Mouse (Mus musculus) spleen, embryonic (tissue): Measurements from ENCODE around the gene Hoxd8.

Source experiments
- CTCF ChIA-PET: fragments of 350-600 bp; sonication (Branson Sonifier 250); formaldehyde crosslinking; loops from one replicate; lab custom pipeline; 2022; lab: Charles Lee

Gene Hoxd8

DNA sequence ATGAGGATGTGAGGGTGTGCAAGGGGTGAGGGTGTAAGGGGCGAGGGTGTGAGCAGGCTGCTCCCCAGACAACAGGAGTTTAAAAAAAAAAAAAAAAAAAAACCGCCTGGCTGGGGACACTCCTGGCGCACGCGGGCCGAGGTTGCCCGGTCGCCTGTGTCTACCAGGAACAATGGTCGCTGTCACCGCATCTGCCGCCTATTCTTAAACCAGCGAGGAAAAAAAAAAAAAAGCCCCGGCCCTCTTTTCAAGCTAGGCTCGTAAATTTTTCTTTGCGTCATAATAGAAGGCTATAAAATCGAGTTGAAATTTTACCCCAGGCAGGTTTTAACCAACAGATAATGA, 28.9 kb downstream of the Hoxd8 start:
- CTCF ChIA-PET: no interaction called here

DNA sequence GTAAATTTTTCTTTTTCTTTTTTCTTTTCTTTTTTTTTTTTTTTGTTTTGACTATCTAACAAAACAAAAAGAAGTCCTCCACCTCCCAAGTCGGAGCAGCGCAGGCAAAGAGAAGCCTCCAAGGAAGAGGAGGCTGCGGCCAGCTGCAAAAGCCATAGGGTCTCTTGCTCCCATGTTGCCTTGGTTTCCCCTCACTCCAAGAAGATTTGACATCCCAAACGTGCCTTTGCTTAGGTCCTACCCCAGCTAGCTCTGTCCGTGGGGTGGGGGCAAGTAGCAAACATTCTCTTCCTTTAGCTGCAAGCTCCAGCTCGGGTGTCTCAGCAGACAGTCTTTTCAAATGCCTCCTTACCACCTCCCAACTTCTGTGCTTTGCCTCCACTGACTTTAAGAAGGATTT, 29.4 kb downstream of the Hoxd8 start:
- CTCF ChIA-PET: no interaction called here

DNA sequence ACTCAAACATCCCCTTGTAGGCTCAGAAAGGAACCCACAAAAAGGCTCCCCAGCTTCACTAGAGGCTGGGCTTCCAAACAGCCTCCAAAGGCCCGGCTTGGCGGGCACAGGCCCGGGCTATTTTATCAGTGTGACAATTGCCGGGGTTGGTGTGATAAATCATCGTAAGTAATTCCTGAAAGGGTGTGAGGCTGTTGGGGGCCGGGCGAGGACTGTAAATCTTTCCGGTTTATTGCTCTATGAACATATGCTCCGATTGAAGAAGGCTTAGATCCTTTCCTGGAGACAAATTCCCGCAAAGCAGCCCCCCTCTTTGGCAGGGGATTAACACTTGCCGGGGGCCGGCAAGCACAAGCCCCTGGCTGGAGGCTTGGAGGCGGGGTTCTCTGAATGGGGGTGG, 30.0 kb downstream of the Hoxd8 start:
- CTCF ChIA-PET: no interaction called here

DNA sequence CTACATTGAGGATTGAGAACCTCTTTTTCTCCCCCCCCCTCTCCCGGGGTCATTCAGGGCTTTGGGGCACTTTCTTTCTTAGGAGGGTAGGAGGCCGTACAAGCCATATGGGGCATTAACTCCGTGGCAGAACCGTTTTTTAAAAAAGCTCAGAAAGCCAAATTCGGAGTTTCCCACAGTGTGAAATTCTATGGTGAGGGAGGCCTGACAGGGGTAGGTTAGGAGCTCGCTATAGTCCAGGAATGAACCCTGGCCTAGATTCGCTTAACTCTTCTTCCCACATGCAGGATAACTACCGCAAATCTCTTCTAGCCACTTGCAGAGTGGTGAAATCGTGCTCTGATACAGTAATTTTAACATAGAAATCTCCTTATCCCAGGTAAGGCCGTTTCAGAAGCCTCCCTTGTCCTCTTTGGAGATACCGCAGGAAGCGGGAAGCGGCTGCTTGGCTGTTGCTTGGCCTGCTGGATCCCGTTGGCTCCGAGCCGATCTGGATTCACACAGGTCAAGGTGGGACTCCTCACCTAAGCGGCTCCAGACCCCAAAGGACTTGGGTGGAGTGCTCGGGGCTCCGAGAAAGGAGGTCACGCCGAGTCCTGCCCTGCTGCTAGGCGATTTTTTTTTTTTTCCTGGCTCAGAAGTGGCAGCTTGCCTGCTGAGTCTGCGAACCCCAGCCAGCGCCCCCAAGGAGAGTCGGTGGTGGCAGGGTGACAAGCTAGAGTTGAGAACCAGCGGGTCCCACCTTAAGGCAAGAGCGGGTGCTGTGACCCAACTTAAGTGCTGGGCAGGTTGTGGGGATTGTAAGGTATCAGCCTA, 30.8 kb downstream of the Hoxd8 start:
- CTCF ChIA-PET: no interaction called here

DNA sequence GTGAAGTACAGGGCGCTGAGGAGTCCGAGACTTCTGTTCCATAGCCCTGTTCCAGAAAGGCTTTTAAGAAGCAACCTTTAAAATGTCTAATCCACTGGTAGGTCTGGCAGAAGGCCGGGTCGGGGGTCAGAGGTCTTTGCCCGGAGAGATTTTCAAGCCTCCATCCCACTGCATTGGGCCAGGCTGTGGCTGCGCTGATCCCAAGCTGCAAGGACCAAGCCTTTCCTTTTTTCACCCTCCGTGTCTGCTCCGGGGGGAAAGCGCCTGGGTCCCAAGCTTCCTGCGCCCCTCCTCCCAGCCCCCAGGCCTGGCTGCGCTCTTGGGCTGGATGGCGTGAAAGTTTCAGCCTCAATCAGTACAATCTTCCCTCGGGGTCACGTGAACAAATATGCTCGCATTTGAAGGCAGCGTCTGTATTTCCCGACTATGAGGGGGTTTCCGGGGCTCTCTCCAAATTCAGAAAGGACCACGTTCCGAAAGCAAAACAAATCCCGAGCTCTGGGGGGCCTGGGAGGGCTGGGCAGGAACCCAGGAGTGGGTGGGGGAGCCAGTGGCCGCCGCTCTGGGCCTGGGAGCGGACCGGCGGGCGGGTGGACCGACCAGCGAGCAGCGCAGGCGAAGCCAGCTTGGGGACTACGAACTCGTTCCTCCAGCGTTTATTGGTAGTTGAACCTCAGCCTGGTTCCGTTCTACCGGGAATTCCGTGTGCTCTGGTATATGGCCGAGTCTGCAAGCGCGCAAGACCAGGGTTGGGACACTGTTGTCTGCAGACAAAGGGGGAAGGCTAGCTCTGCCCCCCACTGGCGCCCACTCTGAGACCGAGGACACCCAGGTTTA, 31.7 kb downstream of the Hoxd8 start:
- CTCF ChIA-PET: no interaction called here

DNA sequence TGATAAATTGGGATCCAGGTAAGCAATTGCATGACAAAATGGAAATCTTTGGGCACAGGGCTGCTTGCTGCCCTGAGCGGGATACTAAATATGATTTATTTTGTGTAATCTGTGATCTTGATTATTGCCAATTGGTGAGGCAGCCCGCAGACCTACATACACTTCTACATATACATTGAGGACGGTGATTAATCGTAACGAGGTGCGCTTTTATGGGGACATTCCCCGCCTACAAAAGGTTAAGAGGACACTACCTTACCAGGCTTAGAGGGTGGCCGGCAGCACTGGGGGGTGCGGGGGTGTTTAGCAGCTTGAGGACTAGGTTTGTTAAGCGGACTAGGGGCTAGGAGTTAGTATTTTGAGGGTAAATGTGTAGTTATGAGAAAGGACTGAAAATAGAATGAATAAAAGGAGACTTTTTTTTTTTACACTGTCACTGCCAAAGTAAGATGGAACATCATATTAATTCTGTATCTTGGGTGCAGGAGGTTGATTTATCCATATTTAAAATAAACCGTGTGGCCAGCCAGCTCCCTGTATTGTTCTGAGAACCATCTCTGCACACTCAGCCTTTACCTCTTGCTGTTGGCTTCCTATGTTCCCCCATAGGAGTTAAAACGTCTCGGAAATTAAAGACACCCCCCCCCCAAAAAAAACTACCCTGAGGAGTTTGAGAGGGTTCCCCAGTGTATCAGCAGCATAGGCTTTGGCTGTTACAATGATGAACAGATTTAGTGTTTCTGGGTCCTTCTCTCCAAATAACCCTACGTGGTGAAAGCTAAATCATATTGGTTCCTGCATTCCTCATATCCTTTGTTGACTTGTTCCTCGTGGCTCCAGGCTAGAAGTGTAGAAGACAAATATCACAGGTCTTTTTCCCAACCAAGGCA, 32.5 kb downstream of the Hoxd8 start:
- CTCF ChIA-PET: no interaction called here

DNA sequence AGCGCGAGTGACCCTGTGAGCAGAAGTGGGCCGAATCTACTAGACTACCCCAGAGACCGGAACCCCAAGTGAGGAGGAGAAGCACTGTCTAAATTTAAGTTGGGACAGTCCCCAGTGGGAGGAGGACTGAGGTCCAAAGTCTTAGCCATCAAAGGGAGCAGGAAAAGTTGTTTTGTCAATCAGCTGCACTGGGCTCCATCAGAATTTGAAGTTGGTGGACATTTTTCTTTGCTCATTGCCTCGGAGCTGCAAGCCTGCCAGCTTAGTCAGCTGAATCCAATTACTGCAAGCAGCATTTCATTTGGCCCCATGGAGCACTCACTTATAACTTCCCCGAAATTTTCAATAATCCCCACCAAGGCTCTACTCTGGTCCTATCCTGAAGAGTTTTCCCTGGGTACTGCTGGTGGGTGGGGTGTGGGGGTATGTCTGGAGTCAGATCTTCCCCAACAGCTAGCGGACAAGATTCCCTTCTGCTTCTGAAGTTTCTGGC, 33.2 kb downstream of the Hoxd8 start:
- CTCF ChIA-PET: no interaction called here

DNA sequence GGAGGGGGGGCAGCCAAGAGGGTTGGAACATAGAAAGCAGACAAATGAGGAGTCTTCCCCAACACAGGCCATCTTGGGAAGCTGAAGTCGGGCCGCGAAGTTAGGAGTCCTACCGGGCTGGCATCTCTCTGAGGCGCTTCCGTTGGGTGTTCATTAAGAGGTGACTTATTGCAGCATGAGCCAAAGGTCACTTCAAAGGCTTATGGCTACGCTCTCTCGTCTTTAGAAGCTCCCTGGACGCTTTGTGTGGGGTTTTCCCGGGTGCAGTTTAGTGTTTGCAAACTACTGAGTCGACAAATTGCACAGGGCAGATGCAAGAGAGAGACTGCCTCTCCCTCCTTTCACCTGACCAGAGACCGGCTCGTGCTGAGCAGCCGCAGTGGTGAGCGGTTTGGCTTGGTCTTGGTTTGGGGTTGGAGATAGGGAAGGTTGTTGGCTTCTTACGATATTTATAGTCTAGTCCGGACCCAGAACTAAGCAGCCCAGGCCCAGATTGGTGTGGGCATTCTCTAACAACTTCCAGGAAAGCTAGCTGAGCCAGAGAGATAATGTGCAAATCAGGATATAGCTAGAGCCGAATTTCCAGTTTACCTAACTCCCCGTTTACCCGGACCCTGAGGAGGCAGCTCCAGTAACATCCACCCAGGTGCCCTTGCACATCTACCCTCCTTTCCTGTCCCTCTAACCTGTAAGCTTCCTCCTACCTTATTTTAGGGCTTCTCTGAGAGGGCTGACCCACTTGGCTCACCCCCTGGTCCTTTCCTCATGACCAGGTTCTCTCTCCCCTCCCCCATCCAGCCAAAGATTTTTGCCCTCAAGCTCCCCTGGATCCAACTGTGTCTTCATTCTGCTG, 34.4 kb downstream of the Hoxd8 start:
- CTCF ChIA-PET: no interaction called here

DNA sequence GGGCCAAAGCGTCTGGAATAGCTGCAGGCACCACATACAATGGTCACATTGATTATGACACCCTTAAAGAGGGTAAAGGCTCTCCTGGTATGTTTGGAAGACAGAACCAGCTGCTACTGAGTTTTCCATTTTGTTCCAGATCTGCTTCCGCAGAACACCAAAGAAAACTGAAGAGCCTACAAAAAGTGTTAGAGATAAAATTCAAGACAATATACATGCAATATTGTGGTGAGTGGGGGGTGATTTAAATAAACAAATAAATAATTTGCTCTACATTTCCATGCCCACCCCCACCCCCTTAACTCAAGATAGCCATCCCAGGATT, 35.0 kb downstream of the Hoxd8 start:
- CTCF ChIA-PET: no interaction called here

DNA sequence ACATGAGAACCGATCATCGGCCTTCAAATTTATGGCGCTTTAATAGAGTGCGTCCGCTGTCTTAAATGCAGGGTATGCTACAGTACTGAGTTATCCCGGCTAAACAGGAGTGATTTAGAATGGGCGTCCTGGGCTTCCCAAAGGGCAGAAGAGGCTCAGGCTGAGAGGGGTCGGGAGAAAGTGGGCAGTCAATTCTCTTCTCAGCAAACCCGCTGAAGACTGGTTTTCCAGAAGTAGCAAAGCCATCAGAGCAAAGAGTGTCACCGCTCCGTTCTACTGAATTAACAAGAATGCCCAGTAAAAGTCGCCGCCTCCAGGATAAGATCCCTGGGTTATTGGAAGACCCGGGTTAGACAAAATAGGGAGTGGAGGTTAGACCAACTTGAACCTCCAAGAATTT, 35.5 kb downstream of the Hoxd8 start:
- CTCF ChIA-PET: no interaction called here

DNA sequence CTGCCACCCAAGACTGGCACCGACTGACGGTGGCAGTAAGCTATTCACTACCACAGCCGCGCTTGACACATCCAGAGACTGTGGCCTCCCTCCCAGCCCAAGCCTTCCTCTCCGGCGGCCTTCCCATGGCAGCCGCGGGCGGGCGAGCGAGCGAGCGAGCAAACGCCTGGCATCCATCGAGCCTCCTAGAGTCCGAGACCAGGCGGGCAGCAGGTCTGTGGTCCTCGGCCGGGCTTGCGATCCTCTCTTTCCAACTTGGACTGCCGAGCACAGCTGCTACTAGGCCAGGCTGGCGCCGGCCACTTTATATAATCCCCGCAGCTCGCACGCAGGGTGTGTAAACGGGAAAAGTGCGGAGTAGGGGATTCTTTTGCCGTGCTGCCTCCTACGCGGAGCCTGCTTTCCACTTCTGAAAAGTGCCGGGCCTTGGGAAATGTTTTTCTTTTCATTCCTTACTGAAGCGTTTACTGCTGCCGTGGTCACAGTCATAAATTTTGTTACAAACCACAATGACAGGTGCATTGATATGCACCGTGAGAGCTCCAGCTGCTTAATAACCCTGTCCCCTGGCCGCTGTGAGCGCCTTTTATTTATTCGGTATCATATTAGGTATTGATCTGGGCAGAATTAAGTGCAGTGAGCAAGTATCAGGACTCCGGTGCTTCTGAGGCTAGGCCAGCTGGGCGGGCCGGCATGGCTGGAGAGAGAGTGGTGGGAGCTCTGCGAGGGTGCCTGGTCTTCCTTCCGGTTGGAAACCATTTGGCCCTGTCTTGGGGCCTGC, 36.1 kb downstream of the Hoxd8 start:
- CTCF ChIA-PET: no interaction called here

DNA sequence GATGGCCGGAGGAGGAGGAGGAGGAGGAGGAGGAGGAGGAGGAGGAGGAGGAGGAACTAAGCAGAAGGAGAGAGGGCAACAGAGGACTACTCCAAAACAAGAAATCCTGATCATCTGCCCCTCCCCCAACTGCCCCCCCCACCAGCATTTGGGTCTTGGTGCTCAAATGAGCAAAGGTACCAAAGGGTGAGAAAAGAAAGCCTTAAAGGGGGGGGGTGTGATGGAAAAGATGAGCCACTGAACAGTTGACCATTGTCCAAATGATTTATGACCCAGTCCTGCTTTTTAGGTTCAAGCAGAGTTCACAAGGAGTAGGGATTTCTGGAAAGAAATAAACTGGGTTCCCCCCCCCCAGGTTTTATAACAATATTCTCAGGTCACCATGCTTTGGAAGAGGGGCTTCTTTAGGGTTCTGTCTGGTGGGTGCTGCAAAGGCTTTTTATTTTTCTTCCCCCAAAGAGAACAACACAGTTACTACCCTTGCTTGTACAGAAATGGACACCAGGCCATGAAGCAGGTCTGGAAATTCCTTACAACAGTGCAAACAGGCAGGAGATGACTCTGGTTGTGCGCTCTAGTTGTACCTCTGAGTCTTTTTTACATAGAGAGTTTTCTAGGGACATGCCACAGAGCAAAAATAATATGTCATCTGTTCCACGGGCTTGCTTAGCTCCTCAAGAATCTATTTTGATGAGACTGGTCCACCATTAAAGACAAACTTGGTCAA, 37.0 kb downstream of the Hoxd8 start:
- CTCF ChIA-PET: no interaction called here

DNA sequence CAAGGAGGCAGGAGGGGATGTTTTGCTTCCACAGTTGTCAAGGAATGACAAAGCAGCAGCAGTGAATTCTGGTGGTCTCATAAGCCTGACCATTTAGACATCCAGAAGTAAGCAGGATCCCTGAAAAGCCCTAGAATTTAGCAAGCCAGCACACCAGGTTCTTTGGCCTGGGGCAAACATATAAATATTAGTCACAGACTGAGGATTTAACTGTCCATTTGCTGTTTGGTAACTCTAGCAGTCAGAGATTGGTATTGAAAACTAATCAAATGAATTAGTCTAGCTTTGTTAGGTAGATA, 37.5 kb downstream of the Hoxd8 start:
- CTCF ChIA-PET: no interaction called here

DNA sequence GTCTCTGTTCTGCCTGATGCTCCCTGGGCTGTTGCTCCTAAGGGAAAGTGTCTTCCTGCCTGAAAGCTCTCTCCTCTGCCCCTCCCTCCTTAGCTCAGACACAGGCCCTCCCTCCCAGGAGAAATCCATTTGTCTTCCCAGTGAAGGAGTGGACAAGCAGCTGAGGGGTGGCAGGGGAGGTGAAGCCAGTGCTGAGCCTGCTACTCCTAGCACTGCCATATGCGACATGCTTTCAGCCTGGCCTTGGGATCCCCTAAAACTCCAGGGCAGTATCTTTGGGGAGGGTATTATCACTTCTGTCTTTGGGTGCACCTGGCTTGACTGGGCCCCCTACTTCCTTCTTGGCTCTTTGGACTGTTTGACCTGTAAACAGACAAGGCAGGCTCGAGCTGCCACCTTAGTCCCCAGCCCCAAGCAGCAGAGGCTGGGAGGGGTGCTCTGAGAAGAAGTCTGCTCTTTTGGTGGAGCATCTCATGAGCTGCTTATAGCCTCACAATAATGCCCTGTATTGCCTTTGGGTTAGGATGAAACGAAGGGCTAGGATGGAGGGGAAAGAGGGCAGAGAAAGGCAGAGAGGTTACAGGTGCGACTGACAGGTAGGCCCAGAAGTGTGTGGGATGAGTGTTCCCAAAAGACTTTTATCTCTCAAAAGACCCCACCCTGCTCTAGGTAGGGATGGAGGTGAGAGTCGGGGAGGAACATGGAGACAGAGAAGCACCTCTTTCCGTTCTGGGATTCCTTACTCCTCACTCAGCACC, 41.3 kb downstream of the Hoxd8 start:
- CTCF ChIA-PET: interaction anchor here (0.6 kb wide), 1 partner anchor 55 kb away, joined by 3 read pairs; no protein-coding TSS in a partner anchor

DNA sequence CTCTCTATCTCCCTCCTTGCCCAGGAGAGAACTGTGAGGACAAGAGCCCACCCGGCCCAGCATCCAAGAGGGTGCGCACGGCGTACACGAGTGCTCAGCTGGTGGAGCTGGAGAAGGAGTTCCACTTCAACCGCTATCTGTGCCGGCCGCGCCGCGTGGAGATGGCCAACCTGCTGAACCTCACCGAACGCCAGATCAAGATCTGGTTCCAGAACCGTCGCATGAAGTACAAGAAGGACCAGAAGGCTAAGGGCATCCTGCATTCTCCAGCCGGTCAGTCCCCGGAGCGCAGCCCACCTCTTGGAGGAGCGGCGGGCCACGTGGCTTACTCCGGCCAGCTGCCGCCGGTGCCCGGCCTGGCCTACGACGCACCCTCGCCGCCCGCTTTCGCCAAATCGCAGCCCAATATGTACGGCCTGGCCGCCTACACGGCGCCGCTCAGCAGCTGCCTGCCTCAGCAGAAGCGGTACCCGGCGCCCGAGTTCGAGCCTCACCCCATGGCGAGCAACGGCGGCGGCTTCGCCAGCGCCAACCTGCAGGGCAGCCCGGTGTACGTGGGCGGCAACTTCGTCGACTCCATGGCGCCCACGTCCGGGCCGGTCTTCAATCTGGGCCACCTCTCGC, 42.0 kb downstream of the Hoxd8 start:
- CTCF ChIA-PET: no interaction called here

DNA sequence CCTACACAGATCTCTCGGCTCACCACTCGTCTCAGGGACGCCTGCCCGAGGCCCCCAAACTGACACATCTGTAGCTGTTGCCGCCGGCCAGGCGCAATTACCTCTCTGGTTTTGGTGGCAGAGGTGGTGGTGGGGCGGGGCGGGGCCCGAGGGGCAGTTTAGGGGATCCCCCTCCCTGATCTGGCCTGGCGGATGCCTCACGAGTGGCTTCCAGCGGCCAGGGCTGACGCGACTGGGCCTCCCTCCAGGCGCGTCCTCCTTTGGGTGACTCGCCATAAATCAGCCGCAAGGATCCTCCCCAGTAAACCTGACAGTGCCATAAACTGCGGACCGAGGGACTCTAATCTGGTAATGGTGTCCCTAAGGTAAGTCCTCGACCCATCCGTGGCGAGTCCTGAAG, 42.6 kb downstream of the Hoxd8 start:
- CTCF ChIA-PET: no interaction called here

DNA sequence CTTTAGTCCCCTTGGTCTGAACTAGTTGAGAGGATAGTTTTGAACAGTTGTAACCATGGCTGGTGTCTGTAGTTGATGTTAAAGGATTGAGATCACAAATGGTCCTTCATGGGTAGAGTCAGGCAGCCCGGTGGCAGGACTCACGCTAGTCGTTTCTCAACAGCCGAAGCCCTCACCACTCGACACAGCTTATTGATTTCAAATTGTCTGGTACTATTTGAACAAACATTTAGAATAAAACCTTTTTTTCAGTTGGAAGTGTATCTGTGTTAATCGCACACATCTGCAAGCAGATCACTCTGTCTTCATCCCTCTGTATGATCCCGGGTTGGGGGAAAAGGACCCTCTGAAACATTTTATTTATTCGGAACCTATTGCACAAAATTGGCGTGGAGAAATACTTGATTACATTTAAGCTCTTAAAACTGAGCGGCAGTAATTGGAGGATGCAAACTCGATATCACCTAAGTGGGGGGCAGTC, 43.3 kb downstream of the Hoxd8 start:
- CTCF ChIA-PET: no interaction called here

DNA sequence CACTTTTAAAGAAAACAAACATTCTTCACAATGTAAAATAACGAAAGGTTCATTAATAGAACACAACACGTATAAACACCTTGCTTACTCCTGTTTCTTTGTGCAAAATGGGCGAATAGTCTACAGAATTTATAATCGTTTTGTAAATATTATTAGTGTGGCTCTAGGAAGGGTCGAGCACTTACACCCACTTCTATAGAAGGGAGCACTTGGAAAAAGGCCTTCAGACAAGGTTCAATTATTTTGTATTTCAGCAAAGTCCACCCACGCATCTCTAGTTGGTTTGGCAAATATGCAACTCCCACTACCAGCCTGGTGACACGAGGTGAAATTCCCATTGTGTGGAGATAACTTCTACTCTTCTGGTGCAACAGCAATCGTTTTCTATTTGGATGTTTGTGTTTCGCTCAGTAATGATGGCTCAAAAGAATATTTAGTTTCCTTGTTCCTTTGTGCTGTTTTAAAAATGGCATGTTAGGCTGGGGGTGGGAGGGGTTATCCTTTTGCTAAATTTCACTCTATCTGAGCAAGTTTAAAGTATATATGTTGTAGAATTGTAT, 44.1 kb downstream of the Hoxd8 start:
- CTCF ChIA-PET: no interaction called here
